Mouse (Mus musculus): ENCODE results near the gene Crygc. TPM values are rescaled to one million over a fixed set of nuclear protein-coding genes. Genes with fewer than 3 reads are reported as not detected.
"Not testable (repeated sequence)": the region's sequence is repeated elsewhere in the genome, so short reads cannot be mapped to it uniquely, and the experiment has no call there.

The Crygc gene
- polyA plus RNA-seq, 1 experiment from 2014 or later, result not detected

DNA sequence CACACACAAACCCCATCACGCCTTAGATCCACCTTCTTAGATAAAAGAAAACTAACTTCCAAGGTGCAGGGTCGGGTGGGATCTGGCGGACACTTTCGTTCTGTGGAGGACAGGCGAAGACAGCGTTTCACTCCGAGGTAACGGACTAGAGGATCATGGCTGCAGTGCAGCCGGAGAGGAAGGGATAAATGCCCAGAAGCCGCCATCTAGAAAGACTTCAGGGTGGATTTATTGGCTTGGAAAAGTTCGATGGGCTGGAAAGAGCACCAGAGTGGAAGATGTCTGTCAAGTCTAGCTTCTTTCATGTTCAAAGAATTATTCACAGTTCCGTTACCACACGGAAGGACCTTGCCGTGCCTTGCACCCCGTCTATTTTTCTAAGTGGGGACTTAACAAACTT is 9.3 kb downstream of the Crygc start:
- Histone ChIP-seq H3K27me3 (ENCODE audit: insufficient read depth, low read length) (no peaks in the 10 kb centered on the region), H3K36me3 (ENCODE audit: insufficient read depth, low read length) (no peaks in the 10 kb centered on the region), H3K4me1 (replicated peaks; ENCODE audit: insufficient read depth, low read length) (no peaks in the 10 kb centered on the region), H3K9me3 (replicated peaks; ENCODE audit: low read length) (no peaks in the 10 kb centered on the region), H3K4me3 (replicated peaks; ENCODE audit: low read depth, low read length) (no peak overlapping the region), H3K27ac (no peak overlapping the region), H3K4me2 (ENCODE audit: low read length) (no peak overlapping the region), H3K9ac (ENCODE audit: low read depth, low read length) (no peak overlapping the region)
- no peak for ATAC-seq (replicated peaks; ENCODE audit: low FRiP score, low read depth)
- WGBS, result 50% methylated on average over 15 of the region's 15 CpGs
- TF ChIP-seq CTCF (IDR thresholded peaks at IDR 0.05; ENCODE audit: low read depth), result no peak
- peak; percentile 1 for DNase-seq (ENCODE audit: low spot score)

GRCm38 (mm10) chr1:65063352-65063751 is 10.1 kb downstream of the Crygc start, which contains the start of gene Crygd:
Gene Crygd (minus strand): TSS chr1:65063452.
- TF ChIP-seq CTCF (IDR thresholded peaks at IDR 0.05; ENCODE audit: low read depth), result no peak
- Histone ChIP-seq H3K27me3 (ENCODE audit: insufficient read depth, low read length) (no peaks in the 10 kb centered on the region), H3K4me1 (replicated peaks; ENCODE audit: insufficient read depth, low read length) (no peaks in the 10 kb centered on the region), H3K9ac (ENCODE audit: low read depth, low read length) (no peak within 1 kb of the TSS), H3K9me3 (replicated peaks; ENCODE audit: low read length) (no peaks in the 10 kb centered on the region), H3K4me2 (ENCODE audit: low read length) (no peak within 1 kb of the TSS), H3K27ac (no peak within 1 kb of the TSS), H3K4me3 (replicated peaks; ENCODE audit: low read depth, low read length) (no peak within 1 kb of the TSS), H3K36me3 (ENCODE audit: insufficient read depth, low read length) (no peaks in the 10 kb centered on the region)
- DNase-seq (ENCODE audit: low spot score), result no peak
- WGBS, result 86% methylated on average over 8 of the region's 8 CpGs
- ATAC-seq (replicated peaks; ENCODE audit: low FRiP score, low read depth), result no peak

DNA sequence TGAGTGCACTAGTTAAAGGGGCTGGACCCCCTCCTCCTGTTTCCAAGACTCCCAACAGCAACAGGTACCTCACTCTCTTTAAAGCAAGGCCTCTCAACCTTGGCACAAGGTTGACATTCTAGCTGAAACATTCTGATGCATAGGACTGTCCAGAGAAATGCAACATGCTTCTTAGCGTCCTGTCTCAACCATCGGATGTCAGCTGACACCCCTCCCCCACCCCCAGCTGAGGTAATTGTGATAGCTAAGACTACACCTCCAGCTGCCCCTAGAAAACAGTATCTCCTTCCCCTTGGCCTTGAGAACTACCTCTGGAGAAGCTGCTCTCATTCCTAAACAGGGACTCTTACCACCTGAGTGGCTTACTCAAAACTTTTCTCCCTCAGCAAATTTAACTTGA is 21.3 kb downstream of the Crygc start:
- Histone ChIP-seq H3K27me3 (ENCODE audit: insufficient read depth, low read length) (no peaks in the 10 kb centered on the region), H3K9me3 (replicated peaks; ENCODE audit: low read length) (no peaks in the 10 kb centered on the region), H3K9ac (ENCODE audit: low read depth, low read length) (no peak overlapping the region), H3K4me1 (replicated peaks; ENCODE audit: insufficient read depth, low read length) (no peaks in the 10 kb centered on the region), H3K4me3 (replicated peaks; ENCODE audit: low read depth, low read length) (no peak overlapping the region), H3K36me3 (ENCODE audit: insufficient read depth, low read length) (no peaks in the 10 kb centered on the region), H3K4me2 (ENCODE audit: low read length) (no peak overlapping the region), H3K27ac (no peak overlapping the region)
- no peak for TF ChIP-seq CTCF (IDR thresholded peaks at IDR 0.05; ENCODE audit: low read depth)
- no peak for ATAC-seq (replicated peaks; ENCODE audit: low FRiP score, low read depth)
- 24% methylated on average over 2 of the region's 2 CpGs for WGBS
- DNase-seq (ENCODE audit: low spot score), result no peak

DNA sequence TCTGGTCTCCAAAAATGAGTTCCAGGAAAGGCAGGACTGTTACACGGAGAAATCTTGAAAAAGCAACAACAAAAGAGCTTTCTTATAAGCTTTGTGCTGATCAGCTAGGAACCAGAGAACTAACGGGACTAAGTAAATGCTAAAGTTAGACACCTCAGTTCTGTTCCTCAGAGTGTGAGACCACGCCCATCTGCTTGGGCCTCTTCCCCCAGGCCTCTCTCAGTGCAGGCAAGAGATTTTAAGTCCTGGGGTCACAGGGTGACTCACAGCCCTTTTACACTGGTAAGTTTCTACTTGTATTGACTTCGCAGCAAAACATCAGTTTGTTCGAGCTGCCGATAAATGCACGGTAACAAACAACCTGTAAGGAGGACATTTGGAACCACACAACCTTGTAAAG is 21.8 kb downstream of the Crygc start:
- no peaks in the 10 kb centered on the region for H3K27me3 ChIP-seq (ENCODE audit: insufficient read depth, low read length)
- H3K27ac ChIP-seq, result no peak overlapping the region
- no peak for ATAC-seq (replicated peaks; ENCODE audit: low FRiP score, low read depth)
- DNase-seq (ENCODE audit: low spot score), result no peak
- WGBS, result 66% methylated on average over 7 of the region's 7 CpGs
- no peaks in the 10 kb centered on the region for H3K36me3 ChIP-seq (ENCODE audit: insufficient read depth, low read length)
- H3K4me2 ChIP-seq (ENCODE audit: low read length), result no peak overlapping the region
- no peak overlapping the region for H3K4me3 ChIP-seq (replicated peaks; ENCODE audit: low read depth, low read length)
- H3K9ac ChIP-seq (ENCODE audit: low read depth, low read length), result no peak overlapping the region
- no peaks in the 10 kb centered on the region for H3K4me1 ChIP-seq (replicated peaks; ENCODE audit: insufficient read depth, low read length)
- TF ChIP-seq CTCF (IDR thresholded peaks at IDR 0.05; ENCODE audit: low read depth), result no peak
- H3K9me3 ChIP-seq (replicated peaks; ENCODE audit: low read length), result no peaks in the 10 kb centered on the region

GRCm38 (mm10) chr1:65050952-65051351 is 22.5 kb downstream of the Crygc start, which contains the start of gene Cryge:
Gene Cryge (minus strand): TSS chr1:65051149.
- H3K9me3 ChIP-seq (replicated peaks; ENCODE audit: low read length); H3K4me3 ChIP-seq (replicated peaks; ENCODE audit: low read depth, low read length); DNase-seq (ENCODE audit: low spot score); ATAC-seq (replicated peaks; ENCODE audit: low FRiP score, low read depth); H3K9ac ChIP-seq (ENCODE audit: low read depth, low read length); H3K4me2 ChIP-seq (ENCODE audit: low read length); H3K4me1 ChIP-seq (replicated peaks; ENCODE audit: insufficient read depth, low read length); H3K36me3 ChIP-seq (ENCODE audit: insufficient read depth, low read length); H3K27ac ChIP-seq; H3K27me3 ChIP-seq (ENCODE audit: insufficient read depth, low read length): not testable (repeated sequence)
- 59% methylated on average over 10 of the region's 12 CpGs for WGBS

DNA sequence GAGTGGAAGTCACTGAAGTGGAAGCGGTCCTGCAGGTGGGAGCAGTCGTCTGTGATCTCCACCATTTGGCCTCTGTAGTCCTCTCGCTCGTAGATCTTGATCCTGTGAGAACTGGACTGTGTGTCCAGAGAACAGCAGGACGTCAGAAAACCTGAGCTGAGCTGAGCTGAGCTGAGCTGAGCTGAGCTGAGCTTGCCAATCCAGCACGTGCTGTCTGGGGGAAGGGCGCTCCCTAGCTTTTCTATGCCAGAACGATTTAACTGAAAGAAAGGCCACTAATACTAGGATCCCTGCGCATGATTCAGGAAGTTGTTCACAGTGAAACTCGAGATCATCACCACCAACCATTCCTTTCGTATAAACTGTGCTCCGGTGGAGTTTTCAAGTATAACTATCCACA is 24.7 kb downstream of the Crygc start:
- Histone ChIP-seq H3K27ac (no peak overlapping the region), H3K9me3 (replicated peaks; ENCODE audit: low read length) (no peaks in the 10 kb centered on the region), H3K4me1 (replicated peaks; ENCODE audit: insufficient read depth, low read length) (no peaks in the 10 kb centered on the region), H3K36me3 (ENCODE audit: insufficient read depth, low read length) (no peaks in the 10 kb centered on the region), H3K27me3 (ENCODE audit: insufficient read depth, low read length) (no peaks in the 10 kb centered on the region), H3K4me3 (replicated peaks; ENCODE audit: low read depth, low read length) (no peak overlapping the region), H3K9ac (ENCODE audit: low read depth, low read length) (no peak overlapping the region), H3K4me2 (ENCODE audit: low read length) (no peak overlapping the region)
- 29% methylated on average over 12 of the region's 12 CpGs for WGBS
- no peak for TF ChIP-seq CTCF (IDR thresholded peaks at IDR 0.05; ENCODE audit: low read depth)
- ATAC-seq (replicated peaks; ENCODE audit: low FRiP score, low read depth) (peak; percentile 84), DNase-seq (ENCODE audit: low spot score) (peak; percentile 25)

- DNase-seq (ENCODE audit: low spot score) (peak; percentile 81), ATAC-seq (replicated peaks; ENCODE audit: low FRiP score, low read depth) (no peak)
- no peaks in the 10 kb centered on the region for H3K9me3 ChIP-seq (replicated peaks; ENCODE audit: low read length)
- no peaks in the 10 kb centered on the region for H3K4me1 ChIP-seq (replicated peaks; ENCODE audit: insufficient read depth, low read length)
- 33% methylated on average over 8 of the region's 8 CpGs for WGBS
- TF ChIP-seq CTCF (IDR thresholded peaks at IDR 0.05; ENCODE audit: low read depth), result peak; percentile 81
- no peak overlapping the region for H3K4me3 ChIP-seq (replicated peaks; ENCODE audit: low read depth, low read length)
- no peak overlapping the region for H3K4me2 ChIP-seq (ENCODE audit: low read length)
- H3K36me3 ChIP-seq (ENCODE audit: insufficient read depth, low read length), result no peaks in the 10 kb centered on the region
- H3K27ac ChIP-seq, result no peak overlapping the region
- H3K9ac ChIP-seq (ENCODE audit: low read depth, low read length), result no peak overlapping the region
- H3K27me3 ChIP-seq (ENCODE audit: insufficient read depth, low read length), result no peaks in the 10 kb centered on the region
Measured at GRCm38 (mm10) chr1:65046401-65047109, 26.9 kb downstream of the Crygc start.

Measured in kidney, postnatal 0 days (tissue).